Mouse (Mus musculus) intestine, embryonic 16.5 days (tissue): ENCODE data around the gene Hivep3. TPM values are rescaled to one million over a fixed set of nuclear protein-coding genes. Genes with fewer than 3 reads are reported as not detected.

ENCODE experiments used
- ATAC-seq: fragments of 200-750 bp; cut with Nextera tagmentation; 2 replicates; pipeline ENCODE4 v1.8.0; 2017; ENCODE audit warnings: moderate TSS enrichment, moderate library complexity
- H3K27ac ChIP-seq: fragments of 300-500 bp; sonication (generic); 2 replicates; pipeline ENCODE4 v1.5.1; 2014; ENCODE audit warnings: mild to moderate bottlenecking, low read length
- H3K27me3 ChIP-seq: fragments of 300-500 bp; sonication (generic); replicated peaks from 2 replicates; pipeline ENCODE4 v1.6.1; 2014; ENCODE audit warnings: low read length, control low read depth, mixed read lengths; ENCODE audit not compliant: control insufficient read depth, insufficient read depth
- H3K36me3 ChIP-seq: fragments of 300-500 bp; sonication (generic); 2 replicates; pipeline ENCODE4 v1.6.1; 2014; ENCODE audit warnings: low read length, control low read depth; ENCODE audit not compliant: control insufficient read depth, insufficient read depth
- H3K4me1 ChIP-seq: fragments of 300-500 bp; sonication (generic); 2 replicates; pipeline ENCODE4 v1.6.1; 2014; ENCODE audit warnings: low read length, control low read depth, mixed read lengths; ENCODE audit not compliant: control insufficient read depth, insufficient read depth
- H3K4me2 ChIP-seq: fragments of 300-500 bp; sonication (generic); 2 replicates; pipeline ENCODE4 v1.6.1; 2014; ENCODE audit warnings: low read depth, low read length, control low read depth
- H3K4me3 ChIP-seq: fragments of 300-500 bp; sonication (generic); 2 replicates; pipeline ENCODE4 v1.5.1; 2014; ENCODE audit warnings: mild to moderate bottlenecking, low read length
- H3K9ac ChIP-seq: fragments of 300-500 bp; sonication (generic); 2 replicates; pipeline ENCODE4 v1.6.1; 2014; ENCODE audit warnings: low read depth, low read length
- H3K9me3 ChIP-seq: fragments of 300-500 bp; sonication (generic); 2 replicates; pipeline ENCODE4 v1.6.1; 2016; ENCODE audit warnings: low read length, control low read depth; ENCODE audit not compliant: control insufficient read depth
- WGBS: fragments of 180-500 bp; shearing (Covaris S2); extraction: QIAGEN DNeasy Blood & Tissue Kit; methylation state at CpG from one replicate; pipeline ENCODE4 v1.1.7; 2014; 5-methylcytosine and 5-hydroxymethylcytosine counted together
- polyA plus RNA-seq: library from polyadenylated mRNA; unstranded; fragments of >200 nt; fragmentation: Nextera tagmentation; extraction: Ambion mirVana; gene quantifications from 2 replicates; pipeline ENCODE4 v1.2.1, GENCODE M21; 2015

The Hivep3 gene
- polyA plus RNA-seq, 1 experiment from 2014 or later: 4.4 TPM

DNA sequence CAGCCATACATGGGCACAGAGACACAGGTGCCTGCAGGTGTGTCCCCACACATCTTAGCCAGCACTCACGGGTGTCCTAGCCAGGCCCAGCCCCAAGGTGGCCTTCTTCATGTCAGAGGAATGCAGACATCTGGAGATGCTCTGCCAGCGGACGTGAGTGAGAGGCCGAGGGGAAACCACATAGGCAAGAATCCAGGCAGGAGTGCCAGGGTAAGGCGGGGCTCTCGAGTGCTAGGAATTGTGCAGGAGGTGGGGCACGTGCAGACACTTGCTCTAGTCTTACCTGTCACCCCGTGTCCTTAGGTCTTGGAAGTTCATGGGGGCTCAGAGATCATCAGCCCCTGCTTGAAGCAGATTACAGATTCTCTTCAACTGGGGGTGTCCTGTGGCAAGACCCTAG is 412.3 kb downstream of the Hivep3 start:
- H3K4me1 ChIP-seq: peaks cover 15% of the 10 kb centered on the region
- H3K4me2 ChIP-seq: no peak overlapping the region
- ATAC-seq: no peak
- WGBS: 63% methylated on average over 8 of the region's 8 CpGs
- no peaks in the 10 kb centered on the region for H3K9me3 ChIP-seq
- H3K27ac ChIP-seq: no peak overlapping the region
- no peak overlapping the region for H3K9ac ChIP-seq
- H3K4me3 ChIP-seq: no peak overlapping the region
- no peaks in the 10 kb centered on the region for H3K36me3 ChIP-seq
- no peaks in the 10 kb centered on the region for H3K27me3 ChIP-seq

DNA sequence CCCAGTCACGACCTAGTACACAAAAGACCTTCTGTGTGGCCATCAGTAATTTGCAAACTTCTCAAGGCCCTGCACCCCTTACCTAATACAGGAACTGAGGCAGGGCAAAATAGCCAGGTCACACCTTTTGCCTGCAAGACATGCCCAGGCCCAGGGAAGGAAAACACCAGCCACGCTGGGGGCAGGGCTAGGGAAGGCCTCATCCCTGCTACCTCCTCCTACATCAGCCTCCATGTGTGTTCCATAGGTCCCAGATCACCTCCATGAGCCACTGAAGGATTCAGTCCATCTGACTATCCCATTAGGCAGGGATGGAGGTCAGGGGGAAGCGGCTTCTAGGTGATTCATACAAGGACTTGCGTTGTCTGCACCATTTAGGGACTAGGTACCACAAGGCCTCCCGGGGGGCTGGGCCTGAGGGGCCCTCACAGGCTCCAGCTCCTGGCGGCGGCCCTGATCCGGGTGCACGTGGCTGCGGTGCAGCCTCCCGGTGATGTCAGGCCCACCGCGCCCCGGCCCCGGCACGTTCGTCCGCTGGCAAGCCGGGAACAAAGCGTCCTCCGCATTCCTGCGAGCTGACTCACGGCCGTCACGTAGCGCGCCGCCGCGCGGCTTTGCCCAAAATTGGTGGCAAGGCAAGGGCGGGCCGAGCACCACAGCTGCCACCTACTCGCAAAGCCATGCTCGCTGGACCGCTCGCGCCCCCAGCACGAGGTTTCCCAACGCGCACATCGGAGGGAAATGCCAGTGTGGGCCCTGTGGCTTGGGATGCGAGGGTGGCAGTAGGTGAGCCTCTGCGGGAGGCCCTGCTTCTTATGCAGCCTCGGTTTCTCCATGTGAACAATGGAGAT is 414.9 kb downstream of the Hivep3 start:
- Histone ChIP-seq H3K9me3 (no peaks in the 10 kb centered on the region), H3K27me3 (no peaks in the 10 kb centered on the region), H3K27ac (peak overlapping the region; percentile 64), H3K4me2 (peak overlapping the region; percentile 64), H3K9ac (peak overlapping the region; percentile 63), H3K36me3 (no peaks in the 10 kb centered on the region), H3K4me1 (peaks cover 15% of the 10 kb centered on the region), H3K4me3 (peak overlapping the region; percentile 33)
- ATAC-seq: peak; percentile 88
- whole genome bisulfite sequencing: 5% methylated on average over 45 of the region's 45 CpGs

DNA sequence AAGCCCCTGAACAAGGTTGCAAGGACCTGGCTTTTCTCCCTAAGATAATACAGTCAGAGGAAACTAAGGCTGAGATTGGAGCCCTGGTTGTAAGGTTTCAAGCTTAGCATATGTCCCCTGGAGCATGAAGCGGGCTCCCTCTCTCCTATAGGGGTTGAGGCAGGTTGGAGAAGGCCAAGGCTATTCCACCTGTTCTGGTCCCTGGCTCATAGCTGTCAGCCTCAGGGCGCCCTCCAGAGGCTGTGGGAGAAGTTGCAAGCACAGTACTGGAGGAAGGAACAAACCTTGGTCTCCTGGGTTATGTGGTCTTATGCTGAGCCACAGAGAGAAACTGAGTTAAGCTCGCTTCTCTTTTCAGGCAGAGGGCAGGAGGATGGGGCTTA is 415.5 kb downstream of the Hivep3 start:
- Histone ChIP-seq H3K4me1 (peaks cover 14% of the 10 kb centered on the region), H3K9ac (peak overlapping the region; percentile 63), H3K27ac (peak overlapping the region; percentile 35; the same call in 1 of the 2 replicates), H3K4me3 (peak overlapping the region; percentile 33), H3K36me3 (no peaks in the 10 kb centered on the region), H3K27me3 (no peaks in the 10 kb centered on the region), H3K4me2 (peak overlapping the region; percentile 64), H3K9me3 (no peaks in the 10 kb centered on the region)
- WGBS: 54% methylated on average over 3 of the region's 3 CpGs
- ATAC-seq: peak; percentile 34

DNA sequence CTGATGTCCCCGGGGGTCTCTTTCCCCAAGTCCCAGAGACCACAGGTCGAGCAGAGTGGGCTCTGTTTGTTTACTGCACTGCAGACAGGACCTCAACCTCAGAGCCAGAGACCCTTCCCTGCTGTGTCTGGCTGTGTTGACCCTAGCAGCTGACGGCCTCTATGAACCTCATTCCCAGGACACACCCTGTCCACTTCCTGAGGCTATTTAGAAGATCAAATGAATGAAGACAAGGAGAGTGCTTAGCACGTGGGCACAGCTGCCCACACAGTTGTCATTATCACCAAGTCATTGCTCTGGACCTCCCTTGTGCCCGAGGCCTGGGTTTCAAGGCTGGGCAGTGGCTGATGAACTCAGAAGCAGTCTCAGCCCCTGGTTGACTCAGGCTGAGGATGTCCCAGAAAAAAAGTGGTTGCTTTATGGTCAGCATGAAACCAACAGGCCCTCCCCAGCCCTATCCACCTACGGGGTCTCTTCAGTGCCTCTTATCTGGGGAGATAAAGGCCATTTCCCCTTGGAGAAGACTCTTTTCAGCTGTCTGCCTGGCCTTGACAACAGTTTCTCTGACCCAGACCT is 416.8 kb downstream of the Hivep3 start:
- no peak overlapping the region for H3K9ac ChIP-seq
- H3K4me2 ChIP-seq: no peak overlapping the region
- ATAC-seq: no peak
- no peak overlapping the region for H3K4me3 ChIP-seq
- H3K36me3 ChIP-seq: no peaks in the 10 kb centered on the region
- H3K4me1 ChIP-seq: peaks cover 12% of the 10 kb centered on the region
- H3K27me3 ChIP-seq: no peaks in the 10 kb centered on the region
- H3K27ac ChIP-seq: no peak overlapping the region
- no peaks in the 10 kb centered on the region for H3K9me3 ChIP-seq
- 62% methylated on average over 6 of the region's 6 CpGs for WGBS

- ATAC-seq: no peak
- 80% methylated on average over 6 of the region's 6 CpGs for WGBS
- no peak overlapping the region for H3K4me3 ChIP-seq
- H3K9me3 ChIP-seq: no peaks in the 10 kb centered on the region
- no peak overlapping the region for H3K9ac ChIP-seq
- no peak overlapping the region for H3K4me2 ChIP-seq
- H3K27me3 ChIP-seq: no peaks in the 10 kb centered on the region
- H3K27ac ChIP-seq: no peak overlapping the region
- H3K36me3 ChIP-seq: no peaks in the 10 kb centered on the region
- H3K4me1 ChIP-seq: peaks cover 12% of the 10 kb centered on the region
Measured at GRCm38 (mm10) chr4:120151906-120152305, 418.3 kb downstream of the Hivep3 start.

- Histone ChIP-seq H3K9me3 (no peaks in the 10 kb centered on the region), H3K4me3 (no peak overlapping the region), H3K9ac (no peak overlapping the region), H3K36me3 (no peaks in the 10 kb centered on the region), H3K4me2 (no peak overlapping the region), H3K27ac (no peak overlapping the region), H3K4me1 (peaks cover 12% of the 10 kb centered on the region), H3K27me3 (no peaks in the 10 kb centered on the region)
- no peak for ATAC-seq
- WGBS: 63% methylated on average over 4 of the region's 4 CpGs
Measured at GRCm38 (mm10) chr4:120152648-120153047, 419.1 kb downstream of the Hivep3 start.

GRCm38 (mm10) chr4:120153736-120154135 is 420.2 kb downstream of the Hivep3 start:
- Histone ChIP-seq H3K4me2 (no peak overlapping the region), H3K4me1 (peaks cover 9% of the 10 kb centered on the region), H3K9me3 (no peaks in the 10 kb centered on the region), H3K36me3 (no peaks in the 10 kb centered on the region), H3K27ac (no peak overlapping the region), H3K9ac (no peak overlapping the region), H3K27me3 (no peaks in the 10 kb centered on the region), H3K4me3 (no peak overlapping the region)
- WGBS: 80% methylated on average over 3 of the region's 3 CpGs
- ATAC-seq: no peak

DNA sequence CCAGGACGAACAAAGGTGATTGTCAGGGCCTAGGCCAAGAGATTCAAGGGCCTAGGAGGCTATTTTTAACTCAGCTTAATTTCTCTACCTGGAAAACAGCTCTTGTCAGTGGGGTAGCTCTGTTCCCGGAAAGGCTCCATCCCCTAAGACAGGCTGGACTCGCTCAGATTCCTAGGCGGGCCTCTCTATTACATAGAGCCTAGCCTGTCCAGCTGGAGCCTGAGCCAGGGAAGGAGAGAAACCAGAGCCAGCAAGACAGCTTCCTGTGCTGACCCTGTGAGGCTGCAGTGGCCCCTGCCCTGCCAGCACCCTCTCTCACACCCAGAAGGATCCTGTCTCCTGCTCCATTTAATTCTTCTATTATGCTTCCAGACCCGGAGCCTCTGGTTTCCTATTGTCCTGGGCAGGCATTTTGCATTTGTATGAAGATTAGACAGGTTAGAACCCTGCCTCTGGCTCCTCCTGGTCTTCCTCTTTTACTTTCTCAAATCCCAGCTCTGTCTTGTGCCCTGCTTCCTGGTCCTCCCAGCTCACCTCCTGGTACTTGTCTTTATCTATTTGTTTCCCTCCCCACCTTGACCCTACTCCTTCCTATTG is 425.2 kb downstream of the Hivep3 start:
- H3K27me3 ChIP-seq: no peaks in the 10 kb centered on the region
- no peak overlapping the region for H3K27ac ChIP-seq
- ATAC-seq: no peak
- WGBS: 39% methylated on average over 5 of the region's 5 CpGs
- peaks cover 41% of the 10 kb centered on the region for H3K4me1 ChIP-seq
- H3K4me3 ChIP-seq: no peak overlapping the region
- H3K9ac ChIP-seq: no peak overlapping the region
- H3K4me2 ChIP-seq: no peak overlapping the region
- no peaks in the 10 kb centered on the region for H3K9me3 ChIP-seq
- no peaks in the 10 kb centered on the region for H3K36me3 ChIP-seq

DNA sequence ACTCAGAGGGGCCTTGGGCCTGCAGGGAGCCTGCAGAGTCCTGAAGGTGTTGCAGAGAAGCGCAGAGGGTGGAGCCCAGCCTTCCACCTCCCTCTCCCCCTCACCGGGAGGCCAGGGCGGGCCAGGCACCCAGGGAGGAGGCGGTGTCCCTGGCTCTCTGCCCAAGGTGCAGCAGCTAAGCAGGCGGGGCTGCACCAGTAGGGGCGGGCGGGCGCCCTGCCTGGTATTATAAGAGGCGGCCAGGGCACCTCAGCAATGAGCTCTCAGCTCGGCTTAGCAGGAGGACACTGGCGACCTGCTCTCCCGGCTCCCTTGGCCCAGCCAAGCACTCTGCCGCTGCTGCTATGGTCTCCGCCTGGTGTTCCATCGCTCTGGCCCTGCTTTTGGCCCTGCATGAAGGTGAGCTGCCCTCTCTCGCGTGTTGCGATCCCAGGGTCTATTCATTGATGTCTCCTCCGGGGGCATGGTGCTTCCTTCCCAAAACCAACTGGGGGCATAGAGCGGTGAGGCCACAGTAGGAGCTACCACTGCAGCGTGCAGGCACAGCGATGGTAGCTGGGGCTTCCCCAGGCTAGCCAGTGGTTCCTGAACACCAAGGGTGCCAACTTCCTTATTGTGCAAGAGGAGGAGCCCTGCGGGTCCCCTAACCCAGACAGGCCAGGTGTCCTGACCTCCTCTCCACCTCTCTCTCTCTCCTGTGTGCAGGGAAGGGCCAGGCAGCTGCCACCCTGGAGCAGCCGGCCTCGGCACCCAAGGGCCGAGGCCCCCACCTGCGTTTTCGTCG is 427.8 kb downstream of the Hivep3 start, which contains the start of gene Edn2:
Gene Edn2 (plus strand): TSS at position 41 of the 784 bp plus-strand sequence.
- Histone ChIP-seq H3K27ac (peak within 1 kb of the TSS; percentile 74), H3K9ac (peak within 1 kb of the TSS; percentile 62), H3K4me3 (peak within 1 kb of the TSS; percentile 45), H3K27me3 (no peaks in the 10 kb centered on the region), H3K9me3 (no peaks in the 10 kb centered on the region), H3K36me3 (no peaks in the 10 kb centered on the region), H3K4me1 (peaks cover 42% of the 10 kb centered on the region), H3K4me2 (peak within 1 kb of the TSS; percentile 58)
- peak; percentile 95 for ATAC-seq
- 40% methylated on average over 27 of the region's 29 CpGs for WGBS
